Mouse (Mus musculus) lung, postnatal 0 days (tissue): ENCODE measurements around the gene Zfx.

ENCODE experiments used
- CTCF ChIP-seq: IDR thresholded peaks from 2 replicates; pipeline ENCODE4 v1.5.1; 2016; ENCODE audit warnings: antibody characterized with exemption, mild to moderate bottlenecking
- EP300 ChIP-seq: IDR thresholded peaks from 2 replicates; pipeline ENCODE4 v1.6.1; 2016; ENCODE audit warnings: antibody characterized with exemption, mild to moderate bottlenecking, control low read depth

GRCm38 (mm10) chrX:94115882-94116281 is 7.6 kb downstream of the Zfx start:
- TF ChIP-seq CTCF, result no peak
- no peak for TF ChIP-seq EP300
